Comparison of ENCODE assay signal across 18 mouse cellular contexts in the genomic region with DNA sequence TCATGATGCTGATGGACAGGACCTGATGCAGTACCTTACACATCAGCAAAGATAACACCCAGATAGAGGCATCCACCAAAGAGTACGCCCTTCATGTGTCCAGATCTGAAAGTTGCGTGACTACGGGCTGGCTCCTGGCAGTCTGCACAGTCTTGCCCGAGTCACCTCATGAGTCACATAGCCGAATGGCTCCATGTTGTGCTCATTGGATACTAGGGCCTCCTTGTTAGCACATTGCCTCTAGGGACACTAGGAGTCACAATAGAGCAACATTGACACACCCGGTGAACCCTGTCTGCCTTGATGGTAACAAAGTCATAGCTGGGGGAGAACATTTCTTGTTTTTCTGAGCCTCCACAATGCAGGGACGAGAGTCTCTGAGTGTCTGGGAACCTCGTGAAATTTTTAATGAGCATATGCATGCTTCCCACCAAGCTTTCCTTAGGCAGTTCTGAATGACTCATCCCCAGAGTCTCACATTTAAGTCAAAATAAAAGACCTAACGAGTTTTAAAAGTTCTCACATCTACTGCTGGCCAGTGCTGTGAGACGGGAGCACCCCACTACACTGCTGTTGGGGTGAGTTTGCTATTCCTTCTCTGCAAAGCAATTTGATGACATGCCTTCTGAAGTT.
DNase-seq lines count a peak whose midpoint lies in the region; ATAC-seq lines count a peak whose summit lies in the region.
"Had no signal": no experiment of that assay in that cellular context is flagged by ENCODE, and none has a peak within 500 bp of the region (broad histone marks: within the 10 kb centered on the region; RNA-seq: fewer than 3 reads in every experiment).

No protein-coding gene starts in this region.

- peak; percentile 57 for ATAC-seq in frontal cortex, adult (ENCODE audit: low TSS enrichment)
- ATAC-seq: CD4-positive, CD25-positive, alpha-beta regulatory T cell, adult 4 months; forebrain, embryonic 13.5 days; forebrain, embryonic 15.5 days; forebrain, postnatal 0 days had no signal

- no peak for DNase-seq in frontal cortex, postnatal 10 days (ENCODE audit: low spot score in 2 of 2)
- peak; percentile 67 for DNase-seq in 3134 (ENCODE audit: extremely low read depth, insufficient read length, low spot score)
- DNase-seq in NIH3T3 (ENCODE audit: low read depth): peak; percentile 58
- no peak for DNase-seq in adrenal gland, adult 8-10 months
- DNase-seq in heart, adult 8-10 months (ENCODE audit: low spot score): no peak
- DNase-seq: adrenal gland, adult 2 months; adrenal gland, postnatal 25 days; B cell, adult 2 months; cerebellum, adult 11-12 months; cerebellum, adult 2 months; cerebellum, adult 9-10 months; cerebellum, postnatal 10 days; cerebellum, postnatal 25 days; forebrain, postnatal 0 days had no signal

Comparison
In these comparisons a context has a peak if more than half of its experiments do, and no peak if none do; other contexts are left out.
1. DNase-seq: peak in 3134 (single experiment) and NIH3T3 (single experiment); none in frontal cortex, postnatal 10 days (0 of 2), adrenal gland, adult 8-10 months (single experiment) and heart, adult 8-10 months (single experiment).